Mouse (Mus musculus) forebrain, embryonic 16.5 days (tissue): ENCODE measurements around the gene Ctbp2. TPM values are rescaled to one million over a fixed set of nuclear protein-coding genes. Genes with fewer than 3 reads are reported as not detected.

Experiments used
- ATAC-seq: fragments of 200-750 bp; cut with Nextera tagmentation; 2 replicates; pipeline ENCODE4 v1.8.0; 2017; ENCODE audit warnings: mild to moderate bottlenecking, moderate library complexity
- H3K27ac ChIP-seq: fragments of 300-500 bp; sonication (generic); 2 replicates; pipeline ENCODE4 v1.5.1; 2014; ENCODE audit warnings: low read length, control low read depth
- H3K27me3 ChIP-seq: fragments of 300-500 bp; sonication (generic); replicated peaks from 2 replicates; pipeline ENCODE4 v1.6.1; 2014; ENCODE audit warnings: low read length; ENCODE audit not compliant: control insufficient read depth, insufficient read depth
- H3K36me3 ChIP-seq: fragments of 300-500 bp; sonication (generic); 2 replicates; pipeline ENCODE4 v1.6.1; 2014; ENCODE audit not compliant: control insufficient read depth, insufficient read depth
- H3K4me1 ChIP-seq: fragments of 300-500 bp; sonication (generic); replicated peaks from 2 replicates; pipeline ENCODE4 v1.6.1; 2014; ENCODE audit warnings: low read length; ENCODE audit not compliant: control insufficient read depth, insufficient read depth
- H3K4me2 ChIP-seq: fragments of 300-500 bp; sonication (generic); 2 replicates; pipeline ENCODE4 v1.6.1; 2014; ENCODE audit warnings: mild to moderate bottlenecking, low read length, control low read depth
- H3K4me3 ChIP-seq: fragments of 300-500 bp; sonication (generic); replicated peaks from 2 replicates; pipeline ENCODE4 v1.5.1; 2014; ENCODE audit warnings: mild to moderate bottlenecking, low read length, control low read depth
- H3K9ac ChIP-seq: fragments of 300-500 bp; sonication (generic); replicated peaks from 2 replicates; pipeline ENCODE4 v1.6.1; 2014; ENCODE audit warnings: low read depth, low read length, control low read depth
- H3K9me3 ChIP-seq: fragments of 300-500 bp; sonication (generic); 2 replicates; pipeline ENCODE4 v1.6.1; 2016; ENCODE audit warnings: low read length; ENCODE audit not compliant: control insufficient read depth
- WGBS: fragments of 180-500 bp; shearing (Covaris S2); extraction: QIAGEN DNeasy Blood & Tissue Kit; methylation state at CpG from one replicate; pipeline ENCODE4 v1.1.7; 2014; 5-methylcytosine and 5-hydroxymethylcytosine counted together
- polyA plus RNA-seq: library from polyadenylated mRNA; unstranded; fragments of >200 nt; fragmentation: Nextera tagmentation; extraction: Ambion mirVana; gene quantifications from 2 replicates; pipeline ENCODE4 v1.2.1, GENCODE M21; 2015

Gene Ctbp2
- polyA plus RNA-seq, 1 experiment from 2014 or later: 74.6 TPM

DNA sequence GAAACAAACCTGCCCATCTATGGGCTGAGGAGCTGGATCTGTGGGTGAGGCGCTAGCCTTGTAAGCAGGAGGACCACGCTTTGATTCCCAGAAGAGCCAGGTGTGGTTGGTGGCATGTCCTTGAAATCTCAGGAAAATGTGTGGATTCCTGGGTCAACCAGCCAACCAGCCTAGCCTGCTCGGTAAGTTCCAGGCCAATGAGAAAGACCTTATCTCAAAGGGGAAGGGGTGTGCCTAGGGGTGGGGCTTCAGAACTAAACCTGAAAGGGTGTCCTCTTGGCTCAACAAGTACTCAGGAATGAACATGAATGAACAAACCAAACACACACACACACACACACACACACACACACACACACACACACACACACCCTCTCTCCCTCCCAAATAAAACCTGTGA lies 82.4 kb downstream of the Ctbp2 start:
- WGBS: 83% methylated on average over 3 of the region's 3 CpGs
- ATAC-seq: no peak
- Histone ChIP-seq H3K9me3 (no peaks in the 10 kb centered on the region), H3K27ac (no peak overlapping the region), H3K4me3 (no peak overlapping the region), H3K36me3 (no peaks in the 10 kb centered on the region), H3K4me2 (no peak overlapping the region), H3K9ac (no peak overlapping the region), H3K4me1 (no peaks in the 10 kb centered on the region), H3K27me3 (no peaks in the 10 kb centered on the region)

DNA sequence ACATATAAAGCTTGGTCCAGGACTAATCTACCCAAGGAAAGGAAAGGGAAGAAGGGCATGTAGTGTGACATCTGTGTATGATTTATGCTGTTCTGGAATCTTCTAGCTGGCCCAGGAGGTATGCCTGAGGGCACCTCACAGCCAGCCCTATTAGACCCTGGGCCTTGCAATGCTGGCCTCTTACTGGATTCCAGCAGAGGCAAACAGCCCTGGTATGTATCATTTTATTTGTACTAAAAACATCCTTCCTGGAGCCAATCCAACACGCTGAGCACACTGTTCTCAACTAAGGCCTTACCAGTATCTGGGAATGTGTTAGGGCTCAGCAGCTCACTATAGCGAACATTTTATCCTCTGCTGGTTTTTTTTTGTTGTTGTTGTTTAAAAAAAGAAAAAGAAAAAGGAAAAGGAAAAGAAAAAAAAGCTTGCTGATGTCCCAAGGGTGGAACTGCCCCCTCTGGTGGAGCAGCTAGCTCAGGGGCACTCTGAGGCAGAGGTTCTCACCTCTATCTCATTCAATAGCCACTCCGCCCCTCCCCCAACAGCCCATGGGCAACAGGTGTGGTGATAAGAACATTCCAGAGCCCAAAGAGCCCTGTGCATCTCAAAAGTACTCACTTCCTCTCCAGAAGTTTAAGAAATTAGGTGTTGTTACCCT lies 83.3 kb downstream of the Ctbp2 start:
- no peaks in the 10 kb centered on the region for H3K9me3 ChIP-seq
- no peak overlapping the region for H3K4me3 ChIP-seq
- 84% methylated on average over 3 of the region's 3 CpGs for WGBS
- H3K27ac ChIP-seq: no peak overlapping the region
- H3K4me1 ChIP-seq: no peaks in the 10 kb centered on the region
- H3K4me2 ChIP-seq: no peak overlapping the region
- ATAC-seq: no peak
- H3K36me3 ChIP-seq: no peaks in the 10 kb centered on the region
- H3K27me3 ChIP-seq: no peaks in the 10 kb centered on the region
- H3K9ac ChIP-seq: no peak overlapping the region

DNA sequence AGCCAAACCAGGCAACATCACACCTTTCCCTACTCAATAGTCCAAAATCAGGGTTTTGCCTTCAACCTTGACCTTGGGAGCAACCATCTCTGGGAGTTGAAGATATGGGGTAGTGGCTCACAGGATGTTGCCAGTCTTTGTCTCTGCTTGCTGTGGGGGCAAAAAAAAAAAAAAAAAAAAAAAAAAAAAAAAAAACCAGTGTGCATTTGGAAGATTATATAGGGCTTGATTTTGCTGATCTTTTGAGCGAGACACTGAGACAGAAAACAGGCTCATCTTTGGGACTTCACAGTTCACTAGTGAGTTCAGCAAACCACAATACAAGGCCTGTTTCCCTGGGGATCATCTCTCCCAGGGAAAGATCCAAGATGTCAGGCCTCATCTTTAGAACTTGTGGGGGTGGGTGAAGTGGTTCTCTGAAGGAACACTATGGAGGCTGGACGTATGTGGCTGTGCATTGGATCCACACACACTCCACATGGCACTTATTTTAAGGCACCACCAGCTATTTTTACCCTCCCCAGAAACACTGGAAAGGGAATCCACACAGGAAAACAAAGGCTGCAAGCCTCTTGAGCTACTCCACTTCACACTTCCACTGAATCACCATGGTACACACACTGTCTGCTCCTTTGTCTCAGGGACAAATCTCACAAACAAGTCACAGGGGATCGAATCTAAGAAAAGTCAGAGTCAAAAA lies 84.4 kb downstream of the Ctbp2 start:
- Histone ChIP-seq H3K27ac (no peak overlapping the region), H3K9me3 (no peaks in the 10 kb centered on the region), H3K36me3 (no peaks in the 10 kb centered on the region), H3K4me1 (no peaks in the 10 kb centered on the region), H3K27me3 (no peaks in the 10 kb centered on the region), H3K4me3 (no peak overlapping the region), H3K9ac (no peak overlapping the region), H3K4me2 (no peak overlapping the region)
- 79% methylated on average over 3 of the region's 3 CpGs for WGBS
- ATAC-seq: no peak

- no peaks in the 10 kb centered on the region for H3K36me3 ChIP-seq
- no peaks in the 10 kb centered on the region for H3K9me3 ChIP-seq
- peaks cover 10% of the 10 kb centered on the region for H3K4me1 ChIP-seq
- 66% methylated on average over 4 of the region's 4 CpGs for WGBS
- H3K4me3 ChIP-seq: no peak overlapping the region
- H3K27me3 ChIP-seq: no peaks in the 10 kb centered on the region
- no peak overlapping the region for H3K9ac ChIP-seq
- ATAC-seq: no peak
- H3K4me2 ChIP-seq: no peak overlapping the region
- H3K27ac ChIP-seq: no peak overlapping the region
Measured at GRCm38 (mm10) chr7:133037618-133038017, 86.5 kb downstream of the Ctbp2 start.

DNA sequence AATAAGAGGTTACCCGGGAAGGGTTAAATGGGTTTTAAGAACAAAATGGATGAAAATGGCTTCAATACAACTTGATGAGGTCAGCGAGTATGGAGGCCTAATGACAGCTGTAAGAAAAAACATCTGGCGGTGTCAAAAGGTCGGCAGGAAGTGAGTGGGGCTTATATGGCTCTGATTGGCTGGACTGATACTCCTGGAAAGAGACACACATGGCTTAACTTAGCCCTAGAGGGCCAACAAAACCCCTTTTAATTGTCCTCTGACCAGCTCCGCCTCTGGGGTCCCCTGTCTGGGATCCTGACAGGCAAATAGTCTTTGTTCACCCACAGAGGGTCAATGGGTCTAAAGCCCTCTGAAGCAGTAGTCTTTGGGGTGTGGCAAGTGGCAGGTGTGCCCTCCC lies 86.9 kb downstream of the Ctbp2 start:
- no peak overlapping the region for H3K4me3 ChIP-seq
- no peaks in the 10 kb centered on the region for H3K27me3 ChIP-seq
- H3K9me3 ChIP-seq: no peaks in the 10 kb centered on the region
- H3K9ac ChIP-seq: no peak overlapping the region
- no peaks in the 10 kb centered on the region for H3K36me3 ChIP-seq
- no peak for ATAC-seq
- no peak overlapping the region for H3K27ac ChIP-seq
- 52% methylated on average over 5 of the region's 5 CpGs for WGBS
- peaks cover 10% of the 10 kb centered on the region for H3K4me1 ChIP-seq
- no peak overlapping the region for H3K4me2 ChIP-seq

- Histone ChIP-seq H3K9me3 (no peaks in the 10 kb centered on the region), H3K36me3 (no peaks in the 10 kb centered on the region), H3K27ac (no peak overlapping the region), H3K4me3 (no peak overlapping the region), H3K9ac (no peak overlapping the region), H3K27me3 (no peaks in the 10 kb centered on the region), H3K4me1 (peaks cover 10% of the 10 kb centered on the region), H3K4me2 (no peak overlapping the region)
- ATAC-seq: no peak
Measured at GRCm38 (mm10) chr7:133035901-133036300, 88.3 kb downstream of the Ctbp2 start.

DNA sequence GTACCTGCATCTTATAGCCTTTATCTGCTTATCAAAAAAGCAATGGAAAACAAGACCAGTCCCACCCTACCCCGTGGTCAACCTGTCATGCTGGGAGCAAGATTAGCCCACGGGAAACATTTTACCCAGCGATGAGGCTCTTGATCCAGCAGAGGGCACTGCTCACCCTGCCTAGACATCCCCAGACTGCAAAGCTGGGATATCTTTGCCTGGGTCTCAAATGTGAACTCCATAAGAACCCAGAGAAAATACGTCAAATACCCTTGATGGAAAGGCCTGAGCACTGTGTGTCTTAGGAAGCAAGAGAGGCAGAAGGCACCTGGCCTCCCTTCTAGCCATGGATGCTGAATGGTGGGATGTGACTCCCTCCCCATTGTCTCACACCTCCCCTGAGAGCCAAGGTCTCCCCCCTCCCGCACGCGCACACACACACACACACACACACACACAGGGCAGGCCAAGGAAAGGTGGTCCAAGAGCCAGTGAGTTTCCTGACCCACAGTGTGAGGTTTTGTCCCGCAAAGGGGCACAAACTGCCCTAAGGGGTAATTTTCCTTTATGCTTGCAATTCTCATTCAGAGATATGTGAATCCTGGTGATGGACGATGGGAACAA lies 91.5 kb downstream of the Ctbp2 start:
- Histone ChIP-seq H3K4me1 (peaks cover 10% of the 10 kb centered on the region), H3K27ac (no peak overlapping the region), H3K9ac (no peak overlapping the region), H3K27me3 (no peaks in the 10 kb centered on the region), H3K36me3 (no peaks in the 10 kb centered on the region), H3K4me3 (no peak overlapping the region), H3K4me2 (no peak overlapping the region), H3K9me3 (no peaks in the 10 kb centered on the region)
- WGBS: 36% methylated on average over 9 of the region's 9 CpGs
- ATAC-seq: peak; percentile 78

- Histone ChIP-seq H3K36me3 (no peaks in the 10 kb centered on the region), H3K4me3 (no peak overlapping the region), H3K4me2 (no peak overlapping the region), H3K9ac (no peak overlapping the region), H3K9me3 (no peaks in the 10 kb centered on the region), H3K4me1 (peaks cover 10% of the 10 kb centered on the region), H3K27me3 (no peaks in the 10 kb centered on the region), H3K27ac (no peak overlapping the region)
- 74% methylated on average over 8 of the region's 8 CpGs for WGBS
- ATAC-seq: no peak
Measured at GRCm38 (mm10) chr7:133029496-133030047, 94.6 kb downstream of the Ctbp2 start.

GRCm38 (mm10) chr7:133029004-133029403 lies 95.2 kb downstream of the Ctbp2 start:
- H3K9ac ChIP-seq: no peak overlapping the region
- no peak overlapping the region for H3K27ac ChIP-seq
- H3K36me3 ChIP-seq: no peaks in the 10 kb centered on the region
- H3K27me3 ChIP-seq: no peaks in the 10 kb centered on the region
- 94% methylated on average over 8 of the region's 8 CpGs for WGBS
- no peak overlapping the region for H3K4me3 ChIP-seq
- H3K9me3 ChIP-seq: no peaks in the 10 kb centered on the region
- peaks cover 10% of the 10 kb centered on the region for H3K4me1 ChIP-seq
- ATAC-seq: no peak
- no peak overlapping the region for H3K4me2 ChIP-seq
